Mouse (Mus musculus): ENCODE data around the gene Ikzf3. TPM values are rescaled to one million over a fixed set of nuclear protein-coding genes. Genes with fewer than 3 reads are reported as not detected.

The Ikzf3 gene
- polyA plus RNA-seq, 1 experiment from 2014 or later, result 0.35 TPM

DNA sequence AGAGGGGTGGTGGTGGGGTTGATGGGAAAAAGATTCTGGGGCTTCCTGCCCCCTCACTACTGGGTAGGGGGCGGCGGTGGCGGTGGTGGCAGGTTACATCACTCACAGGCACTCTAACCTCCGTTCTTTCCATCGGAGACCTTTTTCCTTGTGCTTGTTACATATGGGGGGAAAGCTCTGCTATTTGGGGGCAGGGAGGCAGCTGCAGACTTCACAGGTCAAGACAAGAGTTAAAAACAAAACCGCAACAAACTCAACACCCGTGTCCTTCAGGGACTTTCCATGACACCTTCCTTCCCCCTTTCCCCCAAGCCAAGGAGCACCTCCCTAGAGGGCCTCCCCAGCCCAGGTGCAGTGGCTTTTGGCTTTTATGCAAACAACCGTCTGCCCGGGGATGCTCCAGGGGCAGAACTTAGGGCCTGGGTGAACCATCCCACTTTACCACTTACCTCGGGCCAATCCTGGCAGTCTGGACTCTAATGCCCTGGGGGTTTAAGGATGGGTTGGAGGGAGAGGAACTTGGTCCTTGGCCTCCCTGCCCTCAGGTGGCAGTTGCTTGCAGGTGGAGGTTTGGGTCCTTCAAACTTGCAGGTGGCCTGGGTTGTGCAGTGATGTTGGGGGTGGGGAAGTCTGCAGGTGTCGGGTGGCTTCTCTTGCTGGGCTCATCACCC, 86.6 kb downstream of the Ikzf3 start:
- H3K27ac ChIP-seq, result no peak overlapping the region
- H3K4me2 ChIP-seq, result no peak overlapping the region
- H3K4me3 ChIP-seq, result no peak overlapping the region
- no peak for ATAC-seq (ENCODE audit: low FRiP score)
- H3K36me3 ChIP-seq, result no peaks in the 10 kb centered on the region
- H3K9ac ChIP-seq, result no peak overlapping the region
- peaks cover 48% of the 10 kb centered on the region for H3K27me3 ChIP-seq
- H3K4me1 ChIP-seq (replicated peaks), result peaks cover 8% of the 10 kb centered on the region; the same call in 1 of the 2 replicates
- WGBS, result 23% methylated on average over 11 of the region's 11 CpGs
- no peaks in the 10 kb centered on the region for H3K9me3 ChIP-seq

DNA sequence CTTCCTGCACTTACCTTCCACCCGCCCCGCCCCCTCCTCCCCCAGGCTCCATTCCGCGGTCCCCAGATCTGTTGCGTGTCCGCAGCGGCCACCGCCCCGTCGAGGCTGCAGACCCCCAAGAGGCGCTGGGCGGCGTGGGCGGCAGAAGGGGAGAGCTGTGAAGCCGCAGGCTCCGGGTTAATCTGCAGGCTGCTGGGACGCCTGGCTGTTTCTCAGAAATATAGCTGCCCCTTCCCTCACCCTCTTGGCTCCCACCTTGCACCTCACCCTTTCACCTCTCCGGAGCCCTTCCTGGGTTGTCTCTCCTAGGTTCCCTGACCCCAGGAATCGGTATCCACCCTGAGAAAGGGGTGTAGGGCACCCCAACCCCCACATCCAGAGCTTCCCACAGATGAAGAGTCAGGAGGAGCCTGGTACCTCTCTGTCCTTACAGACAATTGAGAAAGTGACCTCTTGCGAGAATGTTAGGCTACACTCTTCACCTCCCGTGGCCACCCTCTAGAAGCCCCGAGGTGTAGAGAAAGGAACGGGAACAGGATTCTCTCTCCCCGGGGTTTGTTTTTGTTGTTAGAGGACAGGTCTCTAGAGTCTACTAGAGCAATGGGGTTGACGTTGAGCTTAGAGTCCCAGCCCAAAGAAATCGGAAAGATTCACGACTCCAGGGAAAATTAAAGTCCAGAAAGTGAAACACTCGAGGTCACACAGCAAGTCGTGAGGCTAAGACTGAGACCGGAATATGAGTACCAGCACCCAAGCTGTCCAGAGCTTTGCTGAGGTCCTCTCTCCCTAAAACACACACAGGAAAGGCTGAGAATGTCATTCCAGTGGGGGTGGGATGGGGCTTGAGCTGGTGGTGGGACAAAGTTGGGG, 87.5 kb downstream of the Ikzf3 start:
- ATAC-seq (ENCODE audit: low FRiP score), result no peak; the same call in 1 of the 2 replicates
- H3K36me3 ChIP-seq, result no peaks in the 10 kb centered on the region
- peak overlapping the region; percentile 58 for H3K4me3 ChIP-seq
- peaks cover 8% of the 10 kb centered on the region; the same call in 1 of the 2 replicates for H3K4me1 ChIP-seq (replicated peaks)
- peaks cover 48% of the 10 kb centered on the region for H3K27me3 ChIP-seq
- H3K9me3 ChIP-seq, result no peaks in the 10 kb centered on the region
- peak overlapping the region; percentile 72 for H3K9ac ChIP-seq
- peak overlapping the region; percentile 71 for H3K27ac ChIP-seq
- H3K4me2 ChIP-seq, result peak overlapping the region; percentile 71
- WGBS, result 3% methylated on average over 21 of the region's 30 CpGs

- peaks cover 47% of the 10 kb centered on the region for H3K27me3 ChIP-seq
- peak overlapping the region; percentile 72 for H3K9ac ChIP-seq
- under 1% methylated on average over 60 of the region's 64 CpGs for WGBS
- peak; percentile 91 for ATAC-seq (ENCODE audit: low FRiP score)
- peak overlapping the region; percentile 58 for H3K4me3 ChIP-seq
- no peaks in the 10 kb centered on the region for H3K9me3 ChIP-seq
- peak overlapping the region; percentile 71 for H3K4me2 ChIP-seq
- no peaks in the 10 kb centered on the region for H3K36me3 ChIP-seq
- H3K4me1 ChIP-seq (replicated peaks), result peaks cover 8% of the 10 kb centered on the region; the same call in 1 of the 2 replicates
- H3K27ac ChIP-seq, result peak overlapping the region; percentile 71
Observed at GRCm38 (mm10) chr11:98457367-98458120, 88.3 kb downstream of the Ikzf3 start.

DNA sequence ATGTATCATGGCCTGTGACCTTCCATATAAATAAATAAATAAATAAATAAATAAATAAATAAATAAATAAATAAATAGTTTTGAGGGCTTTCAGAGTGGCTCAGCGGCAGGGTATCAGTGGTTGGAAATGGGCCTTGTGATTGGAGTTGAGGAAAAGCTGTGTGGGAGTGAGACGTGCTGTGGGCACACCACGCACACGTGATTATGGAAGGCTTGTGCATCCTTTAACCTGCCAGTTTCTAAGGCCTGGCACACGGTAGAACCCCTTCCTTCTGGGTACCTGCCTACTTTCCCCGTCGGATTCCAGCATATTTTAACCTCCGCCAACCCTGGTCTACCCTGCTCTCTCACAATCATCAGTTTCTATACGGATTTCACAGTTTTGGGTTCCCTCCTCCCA, 88.9 kb downstream of the Ikzf3 start:
- Histone ChIP-seq H3K4me3 (peak overlapping the region; percentile 58), H3K4me1 (replicated peaks) (peaks cover 8% of the 10 kb centered on the region; the same call in 1 of the 2 replicates), H3K9me3 (no peaks in the 10 kb centered on the region), H3K36me3 (no peaks in the 10 kb centered on the region), H3K4me2 (peak overlapping the region; percentile 71), H3K27ac (peak overlapping the region; percentile 71), H3K27me3 (peaks cover 45% of the 10 kb centered on the region), H3K9ac (peak overlapping the region; percentile 72)
- peak; percentile 50 for ATAC-seq (ENCODE audit: low FRiP score)
- WGBS, result 22% methylated on average over 9 of the region's 9 CpGs

DNA sequence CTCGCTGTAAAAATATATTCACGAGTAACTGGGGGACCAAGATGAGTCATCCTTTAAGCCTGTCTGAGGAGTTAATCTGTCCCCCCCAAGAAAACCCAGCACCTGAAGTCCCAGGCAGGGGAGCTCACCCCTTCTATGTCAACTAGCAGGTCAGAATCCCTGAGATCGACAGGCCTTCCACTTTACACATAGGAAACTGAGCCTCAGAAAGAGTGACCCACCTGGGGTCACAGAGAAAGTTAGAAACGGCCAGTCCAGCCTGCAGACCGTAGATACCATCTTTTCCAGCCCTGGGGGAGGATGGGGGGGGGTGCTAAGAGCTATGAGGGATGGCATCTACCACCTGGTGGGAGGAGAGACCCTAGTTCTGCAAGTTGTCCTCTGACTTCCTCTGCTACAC, 89.3 kb downstream of the Ikzf3 start:
- Histone ChIP-seq H3K9me3 (no peaks in the 10 kb centered on the region), H3K27ac (no peak overlapping the region), H3K27me3 (peaks cover 45% of the 10 kb centered on the region), H3K36me3 (no peaks in the 10 kb centered on the region), H3K4me1 (replicated peaks) (peaks cover 8% of the 10 kb centered on the region; the same call in 1 of the 2 replicates), H3K4me3 (no peak overlapping the region), H3K4me2 (no peak overlapping the region), H3K9ac (no peak overlapping the region)
- WGBS, result 86% methylated on average over 5 of the region's 5 CpGs
- ATAC-seq (ENCODE audit: low FRiP score), result no peak

DNA sequence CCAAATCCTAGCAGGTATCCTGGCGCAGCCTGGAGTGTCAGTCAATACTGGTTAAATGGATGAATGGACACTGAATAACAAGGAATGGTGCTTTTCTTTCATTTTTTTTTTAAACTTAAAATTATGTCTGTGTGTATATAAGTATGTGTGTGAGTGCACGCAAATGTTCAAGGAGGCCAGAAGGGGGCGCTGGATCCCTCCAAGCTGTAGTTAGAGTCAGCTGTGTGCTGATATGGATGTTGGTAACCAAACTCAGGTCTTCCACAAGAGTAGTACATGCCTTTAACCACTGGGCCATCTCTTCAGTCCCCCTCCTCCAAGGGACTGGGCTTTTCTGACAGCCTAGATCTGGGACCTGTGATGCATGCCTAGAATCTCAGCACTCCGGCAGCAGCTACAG, 90.3 kb downstream of the Ikzf3 start:
- 81% methylated on average over 4 of the region's 4 CpGs for WGBS
- Histone ChIP-seq H3K4me2 (no peak overlapping the region), H3K9me3 (no peaks in the 10 kb centered on the region), H3K9ac (no peak overlapping the region), H3K36me3 (no peaks in the 10 kb centered on the region), H3K27me3 (peaks cover 43% of the 10 kb centered on the region), H3K27ac (no peak overlapping the region), H3K4me3 (no peak overlapping the region), H3K4me1 (replicated peaks) (peaks cover 8% of the 10 kb centered on the region; the same call in 1 of the 2 replicates)
- ATAC-seq (ENCODE audit: low FRiP score), result no peak

GRCm38 (mm10) chr11:98449921-98450771, 95.7 kb downstream of the Ikzf3 start:
- Histone ChIP-seq H3K27me3 (peaks cover 60% of the 10 kb centered on the region), H3K4me1 (replicated peaks) (peaks cover 10% of the 10 kb centered on the region), H3K9me3 (no peaks in the 10 kb centered on the region), H3K9ac (no peak overlapping the region), H3K4me3 (no peak overlapping the region), H3K4me2 (no peak overlapping the region), H3K36me3 (no peaks in the 10 kb centered on the region), H3K27ac (no peak overlapping the region)
- no peak for ATAC-seq (ENCODE audit: low FRiP score)
- 86% methylated on average over 20 of the region's 20 CpGs for WGBS

DNA sequence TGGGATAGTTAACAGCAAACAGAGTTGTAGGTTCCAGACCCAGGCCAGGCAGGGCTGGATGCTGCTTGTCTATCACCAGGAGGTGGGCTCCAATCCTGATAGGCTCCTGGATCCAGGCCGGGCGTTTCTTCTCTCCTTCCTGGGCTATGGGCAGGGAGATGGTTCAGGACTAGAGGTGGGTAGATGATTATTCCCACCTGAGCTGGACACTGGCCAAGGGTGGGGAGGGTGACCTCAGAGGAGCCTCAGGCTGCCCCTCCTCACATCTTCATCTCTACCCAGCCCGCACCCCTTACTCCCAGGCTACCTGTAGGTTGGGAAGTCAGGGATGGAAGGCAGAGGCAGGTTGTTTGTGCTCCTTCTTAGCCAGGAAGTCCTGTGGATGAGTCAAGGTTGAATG, 96.4 kb downstream of the Ikzf3 start:
- WGBS, result 88% methylated on average over 3 of the region's 3 CpGs

GRCm38 (mm10) chr11:98448191-98448790, 97.5 kb downstream of the Ikzf3 start:
- peaks cover 60% of the 10 kb centered on the region for H3K27me3 ChIP-seq
- WGBS, result 38% methylated on average over 11 of the region's 13 CpGs
- H3K27ac ChIP-seq, result no peak overlapping the region
- H3K9ac ChIP-seq, result no peak overlapping the region
- no peak for ATAC-seq (ENCODE audit: low FRiP score)
- H3K4me2 ChIP-seq, result no peak overlapping the region
- H3K4me1 ChIP-seq (replicated peaks), result peaks cover 10% of the 10 kb centered on the region
- H3K4me3 ChIP-seq, result no peak overlapping the region
- no peaks in the 10 kb centered on the region for H3K36me3 ChIP-seq
- no peaks in the 10 kb centered on the region for H3K9me3 ChIP-seq

More for the DNA sequence above, 96.4 kb downstream of the Ikzf3 start:
- Histone ChIP-seq H3K27me3 (peaks cover 60% of the 10 kb centered on the region), H3K4me3 (no peak overlapping the region), H3K9ac (no peak overlapping the region), H3K4me2 (no peak overlapping the region), H3K27ac (no peak overlapping the region), H3K9me3 (no peaks in the 10 kb centered on the region), H3K4me1 (replicated peaks) (peaks cover 10% of the 10 kb centered on the region), H3K36me3 (no peaks in the 10 kb centered on the region)
- ATAC-seq (ENCODE audit: low FRiP score), result no peak

GRCm38 (mm10) chr11:98447475-98447834, 98.4 kb downstream of the Ikzf3 start:
- H3K27ac ChIP-seq, result no peak overlapping the region
- peaks cover 60% of the 10 kb centered on the region for H3K27me3 ChIP-seq
- H3K4me2 ChIP-seq, result peak overlapping the region; percentile 25; the same call in 1 of the 2 replicates
- 7% methylated on average over 7 of the region's 7 CpGs for WGBS
- 0 out of 2 replicates have a peak overlapping the region, but pooled peaks have one; percentile 51 for H3K9ac ChIP-seq
- H3K4me1 ChIP-seq (replicated peaks), result peaks cover 10% of the 10 kb centered on the region
- no peak for ATAC-seq (ENCODE audit: low FRiP score)
- peak overlapping the region; percentile 16 for H3K4me3 ChIP-seq
- H3K9me3 ChIP-seq, result no peaks in the 10 kb centered on the region
- H3K36me3 ChIP-seq, result no peaks in the 10 kb centered on the region

All from hindbrain, embryonic 13.5 days (tissue).